Mouse (Mus musculus) midbrain, embryonic 14.5 days (tissue): ENCODE measurements around the gene Fam107b. TPM values are rescaled to one million over a fixed set of nuclear protein-coding genes. Genes with fewer than 3 reads are reported as not detected.

ENCODE experiments used
- ATAC-seq: fragments of 200-750 bp; cut with Nextera tagmentation; 2 replicates; pipeline ENCODE4 v1.8.0; 2017; ENCODE audit warnings: moderate number of reproducible peaks, moderate library complexity; ENCODE audit not compliant: low FRiP score, low TSS enrichment
- DNase-seq: peaks from one replicate; pipeline ENCODE4 v3.0.0-alpha.2; 2015
- H3K27ac ChIP-seq: fragments of 300-500 bp; sonication (generic); replicated peaks from 2 replicates; pipeline ENCODE4 v1.5.1; 2014; ENCODE audit warnings: mild to moderate bottlenecking, low read depth, low read length, moderate library complexity
- H3K27me3 ChIP-seq: fragments of 300-500 bp; sonication (generic); 2 replicates; pipeline ENCODE4 v1.6.1; 2014; ENCODE audit warnings: low read length, control low read depth, mixed read lengths; ENCODE audit not compliant: control insufficient read depth, insufficient read depth
- H3K36me3 ChIP-seq: fragments of 300-500 bp; sonication (generic); 2 replicates; pipeline ENCODE4 v1.6.1; 2014; ENCODE audit warnings: low read length, control low read depth; ENCODE audit not compliant: control insufficient read depth, insufficient read depth
- H3K4me1 ChIP-seq: fragments of 300-500 bp; sonication (generic); 2 replicates; pipeline ENCODE4 v1.6.1; 2014; ENCODE audit warnings: mild to moderate bottlenecking, antibody characterized with exemption, low read length, control low read depth; ENCODE audit not compliant: control insufficient read depth, insufficient read depth
- H3K4me2 ChIP-seq: fragments of 300-500 bp; sonication (generic); 2 replicates; pipeline ENCODE4 v1.6.1; 2014; ENCODE audit warnings: mild to moderate bottlenecking, low read length, moderate library complexity
- H3K4me3 ChIP-seq: fragments of 300-500 bp; sonication (generic); replicated peaks from 2 replicates; pipeline ENCODE4 v1.5.1; 2014; ENCODE audit warnings: low read depth, low read length
- H3K9ac ChIP-seq: fragments of 300-500 bp; sonication (generic); replicated peaks from 2 replicates; pipeline ENCODE4 v1.6.1; 2014; ENCODE audit warnings: mild to moderate bottlenecking, low read length, moderate library complexity
- H3K9me3 ChIP-seq: fragments of 300-500 bp; sonication (generic); 2 replicates; pipeline ENCODE4 v1.6.1; 2016; ENCODE audit warnings: low read length, control low read depth, mixed read lengths; ENCODE audit not compliant: control insufficient read depth
- WGBS: fragments of 180-500 bp; shearing (Covaris S2); extraction: QIAGEN DNeasy Blood & Tissue Kit; methylation state at CpG from one replicate; pipeline ENCODE4 v1.1.7; 2014; 5-methylcytosine and 5-hydroxymethylcytosine counted together
- polyA plus RNA-seq: library from polyadenylated mRNA; unstranded; fragments of >200 nt; fragmentation: Nextera tagmentation; extraction: Ambion mirVana; gene quantifications from 2 replicates; pipeline ENCODE4 v1.2.1, GENCODE M21; 2014

Fam107b gene
- polyA plus RNA-seq, 1 experiment from 2014 or later: 49.0 TPM

DNA sequence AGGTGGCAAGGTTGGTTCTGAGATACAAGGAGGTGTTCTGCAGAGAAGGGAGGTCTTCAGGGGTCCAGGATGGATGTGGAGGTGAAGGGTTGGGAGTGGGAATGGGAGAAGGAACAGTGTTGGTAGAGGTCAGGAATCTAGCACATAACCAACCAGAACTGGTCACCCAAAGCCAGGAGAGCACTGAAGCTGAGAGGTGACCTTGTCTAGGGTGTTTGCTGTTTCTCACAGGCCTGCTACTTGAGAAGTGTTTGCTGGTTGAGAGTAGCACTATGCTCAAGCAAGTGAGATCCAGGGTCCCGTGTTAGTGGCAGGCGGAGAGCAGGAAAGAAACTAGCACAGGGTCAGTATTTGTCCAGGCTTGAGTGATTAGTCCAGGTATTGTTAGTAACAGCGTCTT is 159.3 kb downstream of the Fam107b start:
- Histone ChIP-seq H3K36me3 (no peaks in the 10 kb centered on the region), H3K4me1 (peaks cover 4% of the 10 kb centered on the region; the same call in 1 of the 2 replicates), H3K9me3 (no peaks in the 10 kb centered on the region), H3K4me3 (no peak overlapping the region), H3K9ac (no peak overlapping the region), H3K27ac (no peak overlapping the region), H3K4me2 (no peak overlapping the region), H3K27me3 (no peaks in the 10 kb centered on the region)
- ATAC-seq (no peak), DNase-seq (no peak)
- 93% methylated on average over 3 of the region's 3 CpGs for WGBS

DNA sequence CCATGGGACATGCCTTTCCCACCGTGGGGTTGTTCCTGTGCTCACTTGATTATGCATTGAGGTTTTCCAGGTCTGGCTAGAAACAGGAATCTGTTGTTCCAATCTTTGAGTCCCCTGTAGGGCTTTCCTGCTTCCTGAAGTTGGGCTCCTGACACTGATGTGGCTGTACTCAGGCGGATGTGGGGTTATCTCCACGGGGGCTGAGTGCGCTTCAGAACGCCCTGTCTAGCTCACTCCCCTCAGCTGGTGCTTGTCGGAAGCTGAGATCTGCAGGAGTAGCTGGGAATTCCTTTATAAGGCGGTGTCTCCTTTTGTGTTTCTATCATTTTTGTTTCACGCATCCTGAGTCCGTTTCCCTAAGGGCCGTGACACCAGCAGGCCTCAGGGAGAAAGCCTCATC is 160.5 kb downstream of the Fam107b start:
- Histone ChIP-seq H3K36me3 (no peaks in the 10 kb centered on the region), H3K4me1 (peaks cover 4% of the 10 kb centered on the region; the same call in 1 of the 2 replicates), H3K9me3 (no peaks in the 10 kb centered on the region), H3K27ac (no peak overlapping the region), H3K4me2 (no peak overlapping the region), H3K27me3 (no peaks in the 10 kb centered on the region), H3K9ac (no peak overlapping the region), H3K4me3 (no peak overlapping the region)
- 62% methylated on average over 10 of the region's 10 CpGs for WGBS
- DNase-seq (no peak), ATAC-seq (no peak)

DNA sequence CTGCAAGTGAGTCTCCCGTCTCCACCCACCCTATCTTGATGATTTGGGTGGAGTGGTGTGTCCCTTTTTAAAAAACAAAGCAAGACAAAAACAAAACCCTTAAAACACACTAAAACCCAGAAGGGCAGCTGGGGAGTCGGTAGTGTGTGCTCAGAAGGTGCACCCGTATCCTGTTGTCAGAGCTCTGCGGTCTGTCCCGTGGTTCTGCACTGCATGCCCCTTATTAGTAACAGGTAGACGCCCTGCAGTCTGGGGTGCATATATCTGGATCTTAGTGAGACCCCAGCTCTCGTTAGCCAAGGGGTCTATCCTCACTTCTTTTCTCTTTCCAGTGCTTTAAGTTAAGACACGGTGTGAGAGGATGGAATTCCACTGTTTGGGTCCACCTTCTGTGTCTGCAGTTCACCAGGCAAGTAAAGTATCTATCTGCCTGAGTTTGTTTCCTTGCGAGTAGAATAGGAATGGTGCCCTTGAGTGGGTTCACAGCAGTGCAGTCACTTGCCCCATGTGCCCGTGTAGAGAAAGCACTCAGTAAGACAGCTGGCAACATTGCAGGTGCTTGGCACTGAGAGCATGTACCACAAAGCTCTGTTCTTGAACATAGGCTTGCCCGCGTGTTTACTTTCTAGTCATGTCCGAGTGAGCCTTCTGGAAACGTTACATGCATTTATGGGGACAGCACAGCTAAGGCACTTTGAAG is 161.2 kb downstream of the Fam107b start:
- H3K36me3 ChIP-seq: no peaks in the 10 kb centered on the region
- no peak overlapping the region for H3K4me2 ChIP-seq
- no peak overlapping the region for H3K27ac ChIP-seq
- H3K9me3 ChIP-seq: no peaks in the 10 kb centered on the region
- ATAC-seq (no peak), DNase-seq (no peak)
- H3K9ac ChIP-seq: no peak overlapping the region
- no peak overlapping the region for H3K4me3 ChIP-seq
- whole genome bisulfite sequencing: 91% methylated on average over 14 of the region's 14 CpGs
- H3K4me1 ChIP-seq: peaks cover 4% of the 10 kb centered on the region; the same call in 1 of the 2 replicates
- no peaks in the 10 kb centered on the region for H3K27me3 ChIP-seq

GRCm38 (mm10) chr2:3737917-3738694 is 167.8 kb downstream of the Fam107b start:
- H3K27ac ChIP-seq: no peak overlapping the region
- no peaks in the 10 kb centered on the region for H3K9me3 ChIP-seq
- H3K4me2 ChIP-seq: no peak overlapping the region
- peaks cover 19% of the 10 kb centered on the region for H3K4me1 ChIP-seq
- ATAC-seq (no peak), DNase-seq (no peak)
- H3K36me3 ChIP-seq: no peaks in the 10 kb centered on the region
- 70% methylated on average over 6 of the region's 6 CpGs for WGBS
- no peak overlapping the region for H3K9ac ChIP-seq
- no peak overlapping the region for H3K4me3 ChIP-seq
- no peaks in the 10 kb centered on the region for H3K27me3 ChIP-seq

- Histone ChIP-seq H3K4me3 (no peak overlapping the region), H3K27me3 (no peaks in the 10 kb centered on the region), H3K9ac (no peak overlapping the region), H3K4me1 (peaks cover 19% of the 10 kb centered on the region), H3K9me3 (no peaks in the 10 kb centered on the region), H3K27ac (no peak overlapping the region), H3K36me3 (no peaks in the 10 kb centered on the region), H3K4me2 (no peak overlapping the region)
- WGBS: 85% methylated on average over 12 of the region's 12 CpGs
- no peak for ATAC-seq
- DNase-seq: no peak
These were observed 168.4 kb downstream of the Fam107b start for GRCm38 (mm10) chr2:3738734-3739133.

DNA sequence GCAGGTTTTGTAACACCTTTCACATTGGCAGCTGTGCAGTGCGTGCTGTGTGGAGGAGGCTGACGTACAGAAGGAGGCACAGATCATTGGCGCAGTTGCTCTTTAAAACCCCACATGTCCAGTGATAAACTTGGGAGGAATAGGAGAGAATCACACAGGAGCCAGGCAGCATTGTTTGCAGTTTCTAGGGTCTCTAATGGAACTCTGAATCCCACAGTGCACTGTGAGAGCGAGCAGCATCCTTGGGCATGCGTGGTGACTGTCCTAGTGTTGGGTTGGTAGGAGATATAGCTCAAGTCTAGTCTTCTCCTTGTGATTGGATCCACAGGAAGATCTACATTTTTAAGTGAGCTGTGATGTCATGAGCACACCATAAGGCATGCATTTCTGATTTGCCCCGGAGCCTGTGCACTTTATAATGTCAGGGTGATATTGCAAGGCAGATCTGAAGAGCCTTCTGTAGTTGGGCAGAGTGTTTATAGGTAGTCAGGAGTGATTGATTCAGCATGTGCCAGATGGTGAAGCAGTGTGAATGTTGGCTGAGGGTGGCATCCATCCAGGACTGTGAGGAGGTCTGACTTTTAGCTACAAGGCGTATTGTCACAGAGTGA is 169.2 kb downstream of the Fam107b start:
- 91% methylated on average over 7 of the region's 7 CpGs for WGBS
- H3K9ac ChIP-seq: no peak overlapping the region
- H3K4me3 ChIP-seq: no peak overlapping the region
- no peaks in the 10 kb centered on the region for H3K36me3 ChIP-seq
- peak; percentile 31; the same call in 1 of the 2 replicates for ATAC-seq
- DNase-seq: no peak
- no peaks in the 10 kb centered on the region for H3K27me3 ChIP-seq
- H3K27ac ChIP-seq: 0 out of 2 replicates have a peak overlapping the region, but pooled peaks have one; percentile 8
- peaks cover 19% of the 10 kb centered on the region for H3K4me1 ChIP-seq
- no peaks in the 10 kb centered on the region for H3K9me3 ChIP-seq
- no peak overlapping the region for H3K4me2 ChIP-seq

DNA sequence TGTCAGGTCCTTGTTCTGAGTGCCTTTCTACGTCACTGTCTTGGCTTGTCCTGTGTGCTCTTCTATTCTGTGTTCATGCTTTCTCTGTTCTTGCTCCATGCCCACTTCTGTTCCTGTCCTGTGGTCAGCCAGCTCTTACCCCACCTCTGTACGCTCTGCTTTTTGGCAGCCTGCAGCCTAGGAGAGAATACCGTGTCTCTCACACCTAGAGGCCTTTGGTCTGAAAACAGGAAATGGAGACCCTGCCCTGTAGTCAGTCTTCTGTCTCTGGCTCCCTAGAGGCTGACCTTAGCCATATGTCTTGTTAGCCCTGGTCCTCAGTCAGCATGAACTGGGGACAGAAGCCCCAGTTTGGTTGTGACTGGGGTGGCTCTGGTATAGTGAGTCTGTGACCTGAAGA is 170.0 kb downstream of the Fam107b start:
- Histone ChIP-seq H3K9ac (no peak overlapping the region), H3K4me3 (no peak overlapping the region), H3K36me3 (no peaks in the 10 kb centered on the region), H3K27ac (no peak overlapping the region), H3K4me2 (no peak overlapping the region), H3K9me3 (no peaks in the 10 kb centered on the region), H3K27me3 (no peaks in the 10 kb centered on the region), H3K4me1 (peaks cover 19% of the 10 kb centered on the region)
- ATAC-seq (no peak), DNase-seq (no peak)
- WGBS: 88% methylated on average over 3 of the region's 3 CpGs

DNA sequence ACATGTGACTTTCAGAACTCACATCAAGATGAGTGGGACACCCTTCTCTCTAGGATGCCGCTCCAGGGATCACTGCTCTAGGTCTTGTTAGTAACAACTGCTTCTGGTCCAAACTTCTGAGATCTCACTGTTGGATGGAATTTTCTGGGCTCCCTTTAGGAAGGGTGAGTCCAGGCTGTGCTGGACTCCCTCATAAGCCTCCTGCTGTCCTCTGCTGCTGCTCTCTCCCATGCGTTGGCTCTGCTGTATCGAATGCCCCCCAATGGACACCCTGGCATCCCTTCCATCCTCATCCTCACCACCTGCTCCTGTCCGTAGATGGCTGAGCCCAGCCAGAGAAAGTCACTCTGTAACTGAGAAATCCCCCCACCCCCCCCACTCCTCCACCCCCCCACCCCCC is 170.4 kb downstream of the Fam107b start:
- 87% methylated on average over 4 of the region's 4 CpGs for WGBS
- Histone ChIP-seq H3K4me1 (peaks cover 19% of the 10 kb centered on the region), H3K9me3 (no peaks in the 10 kb centered on the region), H3K9ac (no peak overlapping the region), H3K4me2 (no peak overlapping the region), H3K4me3 (no peak overlapping the region), H3K27me3 (no peaks in the 10 kb centered on the region), H3K36me3 (no peaks in the 10 kb centered on the region), H3K27ac (no peak overlapping the region)
- ATAC-seq (no peak), DNase-seq (no peak)
